Mouse (Mus musculus) MEL (cell line): Measurements from ENCODE around the gene Phlda2. TPM values are rescaled to one million over a fixed set of nuclear protein-coding genes. Genes with fewer than 3 reads are reported as not detected.
A peak's percentile ranks its signal among the peaks of the same experiment; 100 is the strongest.

Source experiments
- DNase-seq: peaks from one replicate; pipeline ENCODE4 v3.0.0; 2011; ENCODE audit warnings: low read depth, low spot score
- H3K27ac ChIP-seq: 2 replicates; pipeline ENCODE4 v1.5.1; 2012; ENCODE audit warnings: low read depth, mild to moderate bottlenecking, control low read depth, low read length, moderate library complexity; ENCODE audit not compliant: control insufficient read depth
- H3K27me3 ChIP-seq, 2 experiments: fragments of 150-350 bp in 1 of 2; sonication (generic) in 1 of 2; 2 replicates each; pipeline ENCODE4 v1.6.1; 2012; ENCODE audit warnings: low read length in 2 of 2, mild to moderate bottlenecking in 2 of 2, improper control_type of control experiment in 1 of 2, moderate library complexity in 1 of 2; ENCODE audit not compliant: insufficient read depth in 2 of 2, control insufficient read depth in 1 of 2
- H3K36me3 ChIP-seq, 2 experiments: 2 replicates each; pipeline ENCODE4 v1.6.1; 2012 to 2014; ENCODE audit warnings: low read length in 2 of 2, improper control_type of control experiment in 1 of 2, inconsistent platforms in 1 of 2, mild to moderate bottlenecking in 1 of 2; ENCODE audit not compliant: insufficient read depth in 2 of 2, control insufficient read depth in 1 of 2
- H3K4me1 ChIP-seq, 2 experiments: fragments of 150-350 bp in 1 of 2; sonication (generic) in 1 of 2; 2 replicates each; pipeline ENCODE4 v1.6.1; 2012; ENCODE audit warnings: low read length in 2 of 2, improper control_type of control experiment in 1 of 2, mild to moderate bottlenecking in 1 of 2; ENCODE audit not compliant: insufficient read depth in 2 of 2, control insufficient read depth in 1 of 2
- H3K4me3 ChIP-seq, 2 experiments: fragments of 150-350 bp in 1 of 2; sonication (generic) in 1 of 2; 2 replicates each; pipeline ENCODE4 v1.5.1; 2012; ENCODE audit warnings: low read depth in 2 of 2, low read length in 2 of 2, mild to moderate bottlenecking in 2 of 2, moderate library complexity in 2 of 2, control low read depth in 1 of 2, improper control_type of control experiment in 1 of 2; ENCODE audit not compliant: control insufficient read depth in 1 of 2, insufficient read depth in 1 of 2
- H3K79me2 ChIP-seq: 2 replicates; pipeline ENCODE4 v1.6.1; 2012; ENCODE audit warnings: mild to moderate bottlenecking, low read length, moderate library complexity; ENCODE audit not compliant: control insufficient read depth, poor library complexity, insufficient read depth
- H3K9ac ChIP-seq: 2 replicates; pipeline ENCODE4 v1.6.1; 2012; ENCODE audit warnings: low read depth, mild to moderate bottlenecking, control low read depth, low read length, moderate library complexity; ENCODE audit not compliant: control insufficient read depth, poor library complexity, severe bottlenecking
- H3K9me3 ChIP-seq: fragments of 150-350 bp; sonication (generic); replicated peaks from 2 replicates; pipeline ENCODE4 v1.6.1; 2012; ENCODE audit warnings: mild to moderate bottlenecking, low read length, improper control_type of control experiment, moderate library complexity; ENCODE audit not compliant: insufficient read depth
- BHLHE40 ChIP-seq: IDR thresholded peaks from 2 replicates; pipeline ENCODE4 v1.6.1; 2012; ENCODE audit warnings: low read depth, mild to moderate bottlenecking, inconsistent platforms, low read length, improper control_type of control experiment, borderline replicate concordance
- CTCF ChIP-seq, 3 experiments: IDR thresholded peaks in 2 of 3; conservative IDR thresholded peaks in 1 of 3; 2 replicates each; pipeline ENCODE4 v1.5.1; 2011 to 2012; ENCODE audit warnings: low read length in 3 of 3, low read depth in 2 of 3, mild to moderate bottlenecking in 2 of 3, improper control_type of control experiment in 1 of 3, inconsistent platforms in 1 of 3, mixed read lengths in 1 of 3, moderate library complexity in 1 of 3; ENCODE audit not compliant: control insufficient read depth in 1 of 3, insufficient read depth in 1 of 3, poor library complexity in 1 of 3, severe bottlenecking in 1 of 3
- EP300 ChIP-seq, 2 experiments: IDR thresholded peaks; 2 replicates each; pipeline ENCODE4 v1.6.1; 2011; ENCODE audit warnings: improper control_type of control experiment in 2 of 2, low read length in 2 of 2, low read depth in 1 of 2, mild to moderate bottlenecking in 1 of 2
- GABPA ChIP-seq: IDR thresholded peaks from 2 replicates; pipeline ENCODE4 v1.6.1; 2012; ENCODE audit warnings: low read depth, mild to moderate bottlenecking, inconsistent platforms, low read length, improper control_type of control experiment, moderate library complexity
- JUND ChIP-seq: IDR thresholded peaks from 2 replicates; pipeline ENCODE4 v1.6.1; 2011; ENCODE audit warnings: low read depth, mild to moderate bottlenecking, improper control_type of control experiment, low read length
- KAT2A ChIP-seq: conservative IDR thresholded peaks from 2 replicates; pipeline ENCODE4 v1.6.1; 2012; ENCODE audit warnings: low read depth, low read length, improper control_type of control experiment, inconsistent platforms
- MAFK ChIP-seq: IDR thresholded peaks from 2 replicates; pipeline ENCODE4 v1.6.1; 2011; ENCODE audit warnings: low read depth, mild to moderate bottlenecking, low read length, improper control_type of control experiment, borderline replicate concordance
- MAX ChIP-seq: IDR thresholded peaks from 2 replicates; pipeline ENCODE4 v1.6.1; 2011; ENCODE audit warnings: low read length, improper control_type of control experiment
- MEF2A ChIP-seq: IDR thresholded peaks from 2 replicates; pipeline ENCODE4 v1.6.1; 2014; ENCODE audit warnings: low read depth, mild to moderate bottlenecking, inconsistent platforms, low read length, improper control_type of control experiment; ENCODE audit not compliant: poor library complexity, insufficient replicate concordance, severe bottlenecking; ENCODE audit errors: extremely low read depth
- MYB ChIP-seq: IDR thresholded peaks from 2 replicates; pipeline ENCODE4 v1.6.1; 2011; ENCODE audit warnings: mild to moderate bottlenecking, low read depth, low read length, improper control_type of control experiment
- NRF1 ChIP-seq: IDR thresholded peaks from 2 replicates; pipeline ENCODE4 v1.6.1; 2014; ENCODE audit warnings: low read depth, mild to moderate bottlenecking, inconsistent platforms, low read length, improper control_type of control experiment, moderate library complexity; ENCODE audit not compliant: poor library complexity, insufficient read depth, severe bottlenecking
- POLR2AphosphoS5 ChIP-seq: IDR thresholded peaks from 2 replicates; pipeline ENCODE4 v1.6.1; 2012; ENCODE audit warnings: low read depth, borderline replicate concordance, mild to moderate bottlenecking, inconsistent platforms, low read length, moderate library complexity, mixed read lengths
- RAD21 ChIP-seq: IDR thresholded peaks from 2 replicates; pipeline ENCODE4 v1.6.1; 2011; ENCODE audit warnings: mild to moderate bottlenecking, low read depth, low read length, improper control_type of control experiment
- SIN3A ChIP-seq: IDR thresholded peaks from 2 replicates; pipeline ENCODE4 v1.6.1; 2012; ENCODE audit warnings: low read length, improper control_type of control experiment, inconsistent platforms
- SMC3 ChIP-seq: IDR thresholded peaks from 2 replicates; pipeline ENCODE4 v1.6.1; 2011; ENCODE audit warnings: low read depth, low read length, improper control_type of control experiment
- TAL1 ChIP-seq: IDR thresholded peaks from 2 replicates; pipeline ENCODE4 v1.6.1; 2012; ENCODE audit warnings: mild to moderate bottlenecking, inconsistent platforms, low read length, moderate library complexity, mixed read lengths
- TBP ChIP-seq: IDR thresholded peaks from 2 replicates; pipeline ENCODE4 v1.8.0; 2011; ENCODE audit warnings: low read depth, low read length, improper control_type of control experiment
- ZC3H11A ChIP-seq: IDR thresholded peaks from 2 replicates; pipeline ENCODE4 v1.6.1; 2012; ENCODE audit warnings: low read depth, mild to moderate bottlenecking, inconsistent platforms, low read length, improper control_type of control experiment
- ZKSCAN1 ChIP-seq: IDR thresholded peaks from 2 replicates; pipeline ENCODE4 v1.6.1; 2012; ENCODE audit warnings: low read depth, mild to moderate bottlenecking, inconsistent platforms, low read length, improper control_type of control experiment, moderate library complexity
- ZMIZ1 ChIP-seq: IDR thresholded peaks from 2 replicates; pipeline ENCODE4 v1.6.1; 2012; ENCODE audit warnings: low read depth, mild to moderate bottlenecking, inconsistent platforms, low read length, improper control_type of control experiment, moderate library complexity
- ZNF384 ChIP-seq: IDR thresholded peaks from 2 replicates; pipeline ENCODE4 v1.6.1; 2012; ENCODE audit warnings: low read depth, mild to moderate bottlenecking, inconsistent platforms, low read length, improper control_type of control experiment
- polyA plus RNA-seq, 2 experiments: library from polyadenylated mRNA; stranded (reverse) in 1 of 2; unstranded in 1 of 2; fragments of >175 nt in 1 of 2; fragments of >200 nt in 1 of 2; gene quantifications; 2 replicates each; pipeline versions ENCODE4 v1.2.1 to v1.2.4; 2012; ENCODE audit warnings: low replicate concordance in 2 of 2, low read depth in 1 of 2; ENCODE audit not compliant: insufficient read length in 2 of 2, insufficient read depth in 1 of 2, missing spikeins in 1 of 2
- total RNA-seq: library from RNA; depleted of rRNA; stranded (reverse); fragments of 300-350 nt; gene quantifications from 2 replicates; pipeline ENCODE4 v1.2.3, GENCODE M21; 2012

The Phlda2 gene
- total and polyA plus RNA-seq, 3 experiments: 152 to 253 TPM; not detected in 1

GRCm38 (mm10) chr7:143464811-143465560 is 38.0 kb downstream of the Phlda2 start (continued):
- TF ChIP-seq MYB: no peak
- TF ChIP-seq BHLHE40: peak; percentile 98
- TF ChIP-seq MAFK: no peak

DNA sequence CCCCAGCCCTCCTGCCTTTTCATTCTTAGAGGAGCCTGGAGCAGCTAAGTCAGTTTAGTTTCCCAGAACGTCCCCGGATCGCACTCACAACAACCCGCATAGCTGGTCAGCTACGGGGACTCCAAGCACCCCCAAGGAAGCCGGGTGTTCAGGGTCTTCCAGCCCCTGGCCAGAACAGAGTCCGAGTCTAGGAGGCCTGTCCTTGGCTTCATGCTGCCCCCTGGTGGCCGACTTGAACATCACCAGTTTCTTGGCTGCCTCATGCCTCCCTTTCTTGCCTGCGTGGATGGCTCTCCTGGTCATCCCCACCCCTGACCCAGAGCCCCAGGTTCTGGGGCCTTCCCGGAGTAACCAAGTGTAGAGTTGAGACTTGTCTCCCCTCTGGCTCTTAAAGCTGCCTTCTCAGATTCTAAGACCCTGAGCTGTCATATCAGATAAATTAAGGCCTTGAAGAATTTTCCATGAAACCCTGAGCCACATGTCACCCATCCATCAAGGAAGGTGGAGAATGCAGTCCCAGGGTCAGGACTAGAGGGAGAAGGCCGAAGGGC is 39.0 kb downstream of the Phlda2 start:
- no peaks in the 10 kb centered on the region for H3K9me3 ChIP-seq
- H3K4me3 ChIP-seq: peak overlapping the region; percentile 15 to 47; a peak in 3 of 4 replicates
- peaks cover 8% of the 10 kb centered on the region; the same call in 1 of the 2 replicates for H3K79me2 ChIP-seq
- H3K27ac ChIP-seq: peak overlapping the region; percentile 81
- H3K9ac ChIP-seq: peak overlapping the region; percentile 89
- H3K36me3 ChIP-seq: peaks cover 0 to 16% of the 10 kb centered on the region in 2 experiments; a peak in 2 of 4 replicates
- H3K27me3 ChIP-seq: no peaks in the 10 kb centered on the region
- peaks cover 0 to 21% of the 10 kb centered on the region in 2 experiments; a peak in 2 of 4 replicates for H3K4me1 ChIP-seq
- peak; percentile 82 for DNase-seq
- no peak for TF ChIP-seq GABPA
- TF ChIP-seq MEF2A: no peak
- no peak for TF ChIP-seq EP300 (IDR thresholded peaks at IDR 0.05; ENCODE audit: low read depth in 1 of 2, low read length in 2 of 2)
- TF ChIP-seq ZKSCAN1: no peak
- TF ChIP-seq ZC3H11A: peak; percentile 42; the same call in 1 of the 2 replicates
- TF ChIP-seq TAL1: no peak
- TF ChIP-seq RAD21: peak; percentile 63
- TF ChIP-seq KAT2A: no peak
- peak; percentile 63 to 93 (median 86) for TF ChIP-seq CTCF (IDR thresholded peaks at IDR 0.05 in 2 of 3, conservative IDR thresholded peaks at IDR 0.05 in 1 of 3; ENCODE audit: control insufficient read depth in 1 of 3, insufficient read depth in 1 of 3, low read depth in 2 of 3, low read length in 3 of 3, poor library complexity in 1 of 3, severe bottlenecking in 1 of 3)
- no peak for TF ChIP-seq ZMIZ1
- 0 out of 2 replicates have a peak, but pooled peaks have one; percentile 6 for TF ChIP-seq SIN3A
- peak; percentile 78 for TF ChIP-seq SMC3
- TF ChIP-seq MYB: no peak
- no peak for TF ChIP-seq ZNF384
- TF ChIP-seq JUND: no peak
- TF ChIP-seq NRF1: no peak
- TF ChIP-seq MAX: no peak
- no peak for TF ChIP-seq POLR2AphosphoS5
- no peak for TF ChIP-seq TBP
